Mouse (Mus musculus): ENCODE results near the gene Tmem179.

GRCm38 (mm10) chr12:112507264-112507663 is 9.3 kb downstream of the Tmem179 start:
- TF ChIP-seq MAX (IDR thresholded peaks at IDR 0.05) = no peak
- TF ChIP-seq CTCF (IDR thresholded peaks at IDR 0.05; ENCODE audit: control insufficient read depth, insufficient read depth, insufficient read length) = no peak
- no peak for TF ChIP-seq USF1 (IDR thresholded peaks at IDR 0.05; ENCODE audit: low read depth)
- TF ChIP-seq MYOG (IDR thresholded peaks at IDR 0.05; ENCODE audit: control insufficient read depth, extremely low read depth, insufficient read length) = no peak
- no peak for TF ChIP-seq MYOD1 (IDR thresholded peaks at IDR 0.05; ENCODE audit: control insufficient read depth, insufficient read length, low read depth)
- no peak for TF ChIP-seq CEBPB (IDR thresholded peaks at IDR 0.05; ENCODE audit: low read depth)
- TF ChIP-seq FOSL1 (IDR thresholded peaks at IDR 0.05; ENCODE audit: insufficient read depth, low read length, poor library complexity, severe bottlenecking) = no peak
